Mouse (Mus musculus): Measurements from ENCODE around the gene Hmga1b. TPM values are rescaled to one million over a fixed set of nuclear protein-coding genes. Genes with fewer than 3 reads are reported as not detected.

The Hmga1b gene
- polyA plus RNA-seq, 1 experiment from 2014 or later = 7.8 TPM

GRCm38 (mm10) chr11:120722067-120722630, 40.4 kb upstream of the Hmga1b start:
- H3K36me3 ChIP-seq (ENCODE audit: control insufficient read depth, insufficient read depth, low read length) = peaks cover 24% of the 10 kb centered on the region
- H3K27me3 ChIP-seq (replicated peaks; ENCODE audit: control insufficient read depth, insufficient read depth, low read length) = peaks cover 8% of the 10 kb centered on the region; the same call in 1 of the 2 replicates
- ATAC-seq (replicated peaks; ENCODE audit: low FRiP score, low TSS enrichment, low read depth) (peak; percentile 3), DNase-seq (ENCODE audit: low spot score) (no peak)
- peak overlapping the region; percentile 64 for H3K9ac ChIP-seq (ENCODE audit: low read length)
- no peak overlapping the region for H3K27ac ChIP-seq (ENCODE audit: low read depth)
- H3K4me3 ChIP-seq (ENCODE audit: low read depth, low read length) = peak overlapping the region; percentile 58
- H3K4me1 ChIP-seq (replicated peaks; ENCODE audit: control insufficient read depth, insufficient read depth, low read length) = peaks cover 20% of the 10 kb centered on the region
- no peaks in the 10 kb centered on the region for H3K9me3 ChIP-seq (ENCODE audit: control insufficient read depth, low read length)
- H3K4me2 ChIP-seq (ENCODE audit: low read length) = peak overlapping the region; percentile 99
- 22% methylated on average over 21 of the region's 21 CpGs for WGBS

- DNase-seq (ENCODE audit: low spot score) (no peak), ATAC-seq (replicated peaks; ENCODE audit: low FRiP score, low TSS enrichment, low read depth) (no peak)
- Histone ChIP-seq H3K9ac (ENCODE audit: low read length) (no peak overlapping the region), H3K36me3 (ENCODE audit: control insufficient read depth, insufficient read depth, low read length) (peaks cover 17% of the 10 kb centered on the region), H3K27ac (ENCODE audit: low read depth) (no peak overlapping the region), H3K4me1 (replicated peaks; ENCODE audit: control insufficient read depth, insufficient read depth, low read length) (peaks cover 20% of the 10 kb centered on the region), H3K4me2 (ENCODE audit: low read length) (no peak overlapping the region), H3K27me3 (replicated peaks; ENCODE audit: control insufficient read depth, insufficient read depth, low read length) (peaks cover 8% of the 10 kb centered on the region; the same call in 1 of the 2 replicates), H3K4me3 (ENCODE audit: low read depth, low read length) (no peak overlapping the region), H3K9me3 (ENCODE audit: control insufficient read depth, low read length) (no peaks in the 10 kb centered on the region)
- 85% methylated on average over 11 of the region's 11 CpGs for whole genome bisulfite sequencing
Measured at GRCm38 (mm10) chr11:120722761-120723382, 39.7 kb upstream of the Hmga1b start.

- H3K4me1 ChIP-seq (replicated peaks; ENCODE audit: control insufficient read depth, insufficient read depth, low read length) = peaks cover 20% of the 10 kb centered on the region
- no peak overlapping the region for H3K9ac ChIP-seq (ENCODE audit: low read length)
- H3K36me3 ChIP-seq (ENCODE audit: control insufficient read depth, insufficient read depth, low read length) = peaks cover 11% of the 10 kb centered on the region; the same call in 1 of the 2 replicates
- H3K27ac ChIP-seq (ENCODE audit: low read depth) = no peak overlapping the region
- no peak overlapping the region for H3K4me2 ChIP-seq (ENCODE audit: low read length)
- H3K4me3 ChIP-seq (ENCODE audit: low read depth, low read length) = no peak overlapping the region
- ATAC-seq (replicated peaks; ENCODE audit: low FRiP score, low TSS enrichment, low read depth) (no peak), DNase-seq (ENCODE audit: low spot score) (no peak)
- no peaks in the 10 kb centered on the region for H3K9me3 ChIP-seq (ENCODE audit: control insufficient read depth, low read length)
- peaks cover 8% of the 10 kb centered on the region; the same call in 1 of the 2 replicates for H3K27me3 ChIP-seq (replicated peaks; ENCODE audit: control insufficient read depth, insufficient read depth, low read length)
- WGBS = 91% methylated on average over 7 of the region's 7 CpGs
Measured at GRCm38 (mm10) chr11:120723509-120723908, 39.1 kb upstream of the Hmga1b start.

- H3K4me1 ChIP-seq (replicated peaks; ENCODE audit: control insufficient read depth, insufficient read depth, low read length) = peaks cover 14% of the 10 kb centered on the region
- H3K9ac ChIP-seq (ENCODE audit: low read length) = peak overlapping the region; percentile 40
- WGBS = 21% methylated on average over 33 of the region's 36 CpGs
- no peaks in the 10 kb centered on the region for H3K9me3 ChIP-seq (ENCODE audit: control insufficient read depth, low read length)
- no peak for DNase-seq (ENCODE audit: low spot score)
- peak overlapping the region; percentile 84 for H3K4me2 ChIP-seq (ENCODE audit: low read length)
- peak overlapping the region; percentile 58 for H3K4me3 ChIP-seq (ENCODE audit: low read depth, low read length)
- H3K36me3 ChIP-seq (ENCODE audit: control insufficient read depth, insufficient read depth, low read length) = no peaks in the 10 kb centered on the region
- peak; percentile 30; the same call in 1 of the 2 replicates for ATAC-seq (replicated peaks; ENCODE audit: low FRiP score, low TSS enrichment, low read depth)
- no peak overlapping the region for H3K27ac ChIP-seq (ENCODE audit: low read depth)
- H3K27me3 ChIP-seq (replicated peaks; ENCODE audit: control insufficient read depth, insufficient read depth, low read length) = peaks cover 8% of the 10 kb centered on the region; the same call in 1 of the 2 replicates
Measured at GRCm38 (mm10) chr11:120726243-120727168, 36.1 kb upstream of the Hmga1b start.

GRCm38 (mm10) chr11:120727169-120727527, 35.4 kb upstream of the Hmga1b start, which contains the start of gene Dcxr:
TSS of gene Dcxr (minus strand) at chr11:120727281.
- peak within 1 kb of the TSS; percentile 84 for H3K4me2 ChIP-seq (ENCODE audit: low read length)
- no peaks in the 10 kb centered on the region for H3K9me3 ChIP-seq (ENCODE audit: control insufficient read depth, low read length)
- ATAC-seq (replicated peaks; ENCODE audit: low FRiP score, low TSS enrichment, low read depth) = peak; percentile 84
- H3K9ac ChIP-seq (ENCODE audit: low read length) = peak within 1 kb of the TSS; percentile 40
- no peaks in the 10 kb centered on the region for H3K36me3 ChIP-seq (ENCODE audit: control insufficient read depth, insufficient read depth, low read length)
- peak; percentile 86 for DNase-seq (ENCODE audit: low spot score)
- H3K4me1 ChIP-seq (replicated peaks; ENCODE audit: control insufficient read depth, insufficient read depth, low read length) = peaks cover 8% of the 10 kb centered on the region
- H3K27ac ChIP-seq (ENCODE audit: low read depth) = no peak within 1 kb of the TSS
- WGBS = under 1% methylated on average over 14 of the region's 14 CpGs
- H3K4me3 ChIP-seq (ENCODE audit: low read depth, low read length) = peak within 1 kb of the TSS; percentile 58
- H3K27me3 ChIP-seq (replicated peaks; ENCODE audit: control insufficient read depth, insufficient read depth, low read length) = peaks cover 4% of the 10 kb centered on the region; the same call in 1 of the 2 replicates

GRCm38 (mm10) chr11:120727564-120727963, 35.0 kb upstream of the Hmga1b start:
- Histone ChIP-seq H3K4me3 (ENCODE audit: low read depth, low read length) (0 out of 2 replicates have a peak overlapping the region, but pooled peaks have one; percentile 58), H3K9me3 (ENCODE audit: control insufficient read depth, low read length) (no peaks in the 10 kb centered on the region), H3K4me2 (ENCODE audit: low read length) (peak overlapping the region; percentile 84), H3K27me3 (replicated peaks; ENCODE audit: control insufficient read depth, insufficient read depth, low read length) (no peaks in the 10 kb centered on the region), H3K27ac (ENCODE audit: low read depth) (no peak overlapping the region), H3K4me1 (replicated peaks; ENCODE audit: control insufficient read depth, insufficient read depth, low read length) (peaks cover 6% of the 10 kb centered on the region; the same call in 1 of the 2 replicates), H3K9ac (ENCODE audit: low read length) (no peak overlapping the region), H3K36me3 (ENCODE audit: control insufficient read depth, insufficient read depth, low read length) (no peaks in the 10 kb centered on the region)
- 57% methylated on average over 12 of the region's 12 CpGs for WGBS
- no peak for ATAC-seq (replicated peaks; ENCODE audit: low FRiP score, low TSS enrichment, low read depth)
- DNase-seq (ENCODE audit: low spot score) = no peak

GRCm38 (mm10) chr11:120728530-120729240, 33.9 kb upstream of the Hmga1b start:
- 69% methylated on average over 11 of the region's 11 CpGs for WGBS
- Histone ChIP-seq H3K4me1 (replicated peaks; ENCODE audit: control insufficient read depth, insufficient read depth, low read length) (peaks cover 6% of the 10 kb centered on the region; the same call in 1 of the 2 replicates), H3K9me3 (ENCODE audit: control insufficient read depth, low read length) (no peaks in the 10 kb centered on the region), H3K36me3 (ENCODE audit: control insufficient read depth, insufficient read depth, low read length) (no peaks in the 10 kb centered on the region), H3K4me2 (ENCODE audit: low read length) (no peak overlapping the region), H3K27me3 (replicated peaks; ENCODE audit: control insufficient read depth, insufficient read depth, low read length) (no peaks in the 10 kb centered on the region), H3K27ac (ENCODE audit: low read depth) (no peak overlapping the region), H3K9ac (ENCODE audit: low read length) (no peak overlapping the region), H3K4me3 (ENCODE audit: low read depth, low read length) (no peak overlapping the region)
- DNase-seq (ENCODE audit: low spot score) = no peak
- no peak for ATAC-seq (replicated peaks; ENCODE audit: low FRiP score, low TSS enrichment, low read depth)

All from intestine, embryonic 14.5 days (tissue).